Mouse (Mus musculus) liver, adult (tissue): ENCODE data around the gene Olfr1423.
"Not testable (repeated sequence)": the region's sequence is repeated elsewhere in the genome, so short reads cannot be mapped to it uniquely, and the experiment has no call there.

Experiments used
- GATA4 ChIP-seq: IDR thresholded peaks from 2 replicates; pipeline ENCODE4 v1.6.1; 2014; ENCODE audit warnings: mild to moderate bottlenecking, low read length; ENCODE audit not compliant: insufficient replicate concordance

The Olfr1423 gene

GRCm38 (mm10) chr19:12041217-12041616 is at the start of gene Olfr1423:
Gene Olfr1423, minus strand, starts transcription at chr19:12041317.
- TF ChIP-seq GATA4 = no peak

- not testable (repeated sequence) for TF ChIP-seq GATA4
These were observed 36.5 kb upstream of the Olfr1423 start, which contains the start of gene Olfr1425 for GRCm38 (mm10) chr19:12077631-12078030. Gene Olfr1425, minus strand, starts transcription at chr19:12077731.

- TF ChIP-seq GATA4 = not testable (repeated sequence)
These were observed 21.5 kb upstream of the Olfr1423 start, which contains the start of gene Olfr1424 for GRCm38 (mm10) chr19:12062582-12062981. Gene Olfr1424, minus strand, starts transcription at chr19:12062682.

GRCm38 (mm10) chr19:12043163-12043562 is 2.0 kb upstream of the Olfr1423 start:
- TF ChIP-seq GATA4 = no peak

- no peak for TF ChIP-seq GATA4
These were observed 3.4 kb downstream of the Olfr1423 start for GRCm38 (mm10) chr19:12037727-12038126.

GRCm38 (mm10) chr19:12026606-12027005 is 14.5 kb downstream of the Olfr1423 start:
- TF ChIP-seq GATA4 = no peak

GRCm38 (mm10) chr19:12025333-12025732 is 15.8 kb downstream of the Olfr1423 start:
- TF ChIP-seq GATA4 = no peak

- no peak for TF ChIP-seq GATA4
These were observed 17.0 kb downstream of the Olfr1423 start for GRCm38 (mm10) chr19:12024149-12024548.

GRCm38 (mm10) chr19:12016192-12016591 is 24.9 kb downstream of the Olfr1423 start:
- TF ChIP-seq GATA4 = no peak

GRCm38 (mm10) chr19:12015708-12016107 is 25.4 kb downstream of the Olfr1423 start:
- no peak for TF ChIP-seq GATA4

- no peak for TF ChIP-seq GATA4
These were observed 27.9 kb downstream of the Olfr1423 start for GRCm38 (mm10) chr19:12013228-12013627.

GRCm38 (mm10) chr19:12012615-12013014 is 28.5 kb downstream of the Olfr1423 start:
- no peak for TF ChIP-seq GATA4

GRCm38 (mm10) chr19:12011560-12012556 is 29.3 kb downstream of the Olfr1423 start:
- peak; percentile 71; the same call in 1 of the 2 replicates for TF ChIP-seq GATA4

GRCm38 (mm10) chr19:12010916-12011559 is 30.1 kb downstream of the Olfr1423 start:
- TF ChIP-seq GATA4 = no peak

GRCm38 (mm10) chr19:12010281-12010771 is 30.8 kb downstream of the Olfr1423 start:
- TF ChIP-seq GATA4 = peak; percentile 28; the same call in 1 of the 2 replicates

GRCm38 (mm10) chr19:12009501-12010280 is 31.4 kb downstream of the Olfr1423 start:
- TF ChIP-seq GATA4 = no peak
